Mouse (Mus musculus): ENCODE measurements around the gene Wnt2.

Gene Wnt2

DNA sequence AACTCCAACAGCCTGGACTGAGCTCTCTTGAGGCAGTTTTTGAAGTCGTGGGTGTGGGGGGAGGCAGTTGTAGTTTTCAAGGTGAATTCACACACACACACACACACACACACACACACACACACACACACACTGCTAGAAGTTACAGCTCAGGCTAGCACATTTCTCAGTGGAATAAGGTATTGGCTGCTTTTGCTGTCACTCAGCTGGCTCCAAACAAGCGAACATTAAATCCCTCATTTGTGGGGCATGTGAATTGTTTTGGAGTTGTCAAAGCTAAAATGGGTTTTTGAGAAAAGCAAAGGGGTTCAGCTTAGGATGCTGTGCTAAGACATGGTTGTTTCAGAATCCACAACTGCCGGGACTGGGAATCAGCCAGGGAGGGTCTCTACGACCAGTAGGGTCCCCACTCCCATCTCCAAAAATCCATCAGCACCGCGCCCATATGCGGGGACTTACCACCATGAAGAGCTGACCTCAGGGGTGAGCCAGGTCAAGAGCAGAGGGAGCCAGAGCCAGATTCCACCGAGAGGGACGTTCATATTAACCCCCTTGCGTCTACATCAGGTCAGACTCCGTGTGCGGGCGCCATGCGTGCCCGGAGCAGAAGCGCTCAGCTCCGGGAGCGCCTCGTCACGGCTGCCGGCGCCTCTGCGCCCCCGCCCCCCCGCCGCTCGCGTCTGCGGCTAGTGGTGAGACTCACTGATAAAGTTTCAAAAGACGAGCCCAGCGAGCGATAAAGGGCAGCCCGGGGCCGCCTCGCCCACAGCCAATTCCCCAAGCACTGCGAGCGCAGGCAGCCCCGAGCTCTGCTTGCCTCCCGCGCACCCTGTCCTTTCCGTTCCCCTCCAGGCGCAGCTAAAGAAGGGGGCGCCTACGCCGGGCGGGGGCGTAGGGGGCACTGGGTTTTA, at the start of gene Wnt2:
Gene Wnt2, minus strand, starts transcription at position 840 of the 911 bp plus-strand sequence.
- TF ChIP-seq GATA4 (IDR thresholded peaks at IDR 0.05; ENCODE audit: insufficient replicate concordance, low read length) = peak; percentile 87; the same call in 1 of the 2 replicates

DNA sequence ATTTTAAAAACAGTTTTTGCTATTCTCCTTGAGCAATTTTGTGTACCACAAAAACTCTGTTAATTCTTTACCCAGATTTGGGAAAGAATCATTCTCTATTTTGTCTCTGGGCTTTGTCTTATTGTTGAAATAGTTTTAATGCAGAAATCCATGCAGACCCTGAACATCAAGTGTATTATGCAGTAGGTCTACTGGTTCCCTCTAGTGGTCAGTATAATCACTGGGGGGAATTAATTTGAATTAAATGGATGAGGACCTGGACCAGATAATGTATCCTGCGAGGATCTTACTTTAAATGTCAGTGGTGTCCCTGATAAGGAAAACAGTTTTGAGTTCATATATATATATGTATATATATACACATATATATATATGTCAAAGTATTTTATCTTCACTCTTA, 48.2 kb upstream of the Wnt2 start:
- no peak for TF ChIP-seq GATA4 (IDR thresholded peaks at IDR 0.05; ENCODE audit: insufficient replicate concordance, low read length)

GRCm38 (mm10) chr6:18076986-18077385, 46.6 kb upstream of the Wnt2 start:
- no peak for TF ChIP-seq GATA4 (IDR thresholded peaks at IDR 0.05; ENCODE audit: insufficient replicate concordance, low read length)

GRCm38 (mm10) chr6:18076577-18076976, 46.2 kb upstream of the Wnt2 start:
- 0 out of 2 replicates have a peak, but pooled peaks have one; percentile 23 for TF ChIP-seq GATA4 (IDR thresholded peaks at IDR 0.05; ENCODE audit: insufficient replicate concordance, low read length)

- TF ChIP-seq GATA4 (IDR thresholded peaks at IDR 0.05; ENCODE audit: insufficient replicate concordance, low read length) = no peak
These were observed 27.5 kb upstream of the Wnt2 start for GRCm38 (mm10) chr6:18057899-18058298.

GRCm38 (mm10) chr6:18051702-18052101, 21.3 kb upstream of the Wnt2 start:
- no peak for TF ChIP-seq GATA4 (IDR thresholded peaks at IDR 0.05; ENCODE audit: insufficient replicate concordance, low read length)

DNA sequence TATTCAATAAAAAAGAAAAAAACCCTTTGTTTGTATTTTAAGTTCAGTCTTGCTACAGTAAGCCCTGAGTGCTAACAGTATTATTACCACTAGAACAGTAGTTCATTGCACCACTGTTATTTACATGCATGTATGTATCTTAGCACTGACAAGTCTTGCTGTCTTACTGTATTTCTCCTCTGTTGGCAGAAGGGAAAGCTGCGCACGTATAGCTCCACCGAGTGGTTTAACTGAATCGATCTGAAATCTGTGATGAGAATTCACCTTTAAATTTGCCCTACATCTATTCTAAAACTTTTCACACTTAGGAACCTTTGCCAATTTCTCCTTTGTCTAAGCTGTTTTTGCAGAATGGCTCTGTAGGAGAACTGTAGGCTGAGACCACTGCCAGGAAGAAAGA, 13.9 kb upstream of the Wnt2 start:
- no peak for TF ChIP-seq GATA4 (IDR thresholded peaks at IDR 0.05; ENCODE audit: insufficient replicate concordance, low read length)

GRCm38 (mm10) chr6:18043172-18043571, 12.8 kb upstream of the Wnt2 start:
- no peak for TF ChIP-seq GATA4 (IDR thresholded peaks at IDR 0.05; ENCODE audit: insufficient replicate concordance, low read length)

DNA sequence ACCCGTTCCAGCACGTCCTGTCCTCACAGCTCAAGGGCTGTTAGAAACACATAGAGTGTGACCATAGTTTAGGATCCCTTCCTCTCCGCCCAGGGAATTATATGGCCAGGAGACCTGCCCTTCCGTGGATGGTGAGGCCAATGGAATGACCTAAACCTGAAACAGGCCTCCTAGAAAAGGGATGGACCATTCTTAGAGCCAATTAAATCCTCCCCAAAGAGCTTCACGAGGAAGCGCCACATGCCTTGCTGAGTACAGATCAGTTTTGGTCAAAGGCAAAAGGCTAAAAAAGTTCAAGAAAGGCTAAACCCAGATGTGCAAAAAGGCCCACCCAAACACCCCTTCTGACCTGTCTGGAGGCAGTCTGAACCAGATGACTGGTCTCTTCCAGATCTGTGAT, 1.9 kb upstream of the Wnt2 start:
- no peak for TF ChIP-seq GATA4 (IDR thresholded peaks at IDR 0.05; ENCODE audit: insufficient replicate concordance, low read length)

DNA sequence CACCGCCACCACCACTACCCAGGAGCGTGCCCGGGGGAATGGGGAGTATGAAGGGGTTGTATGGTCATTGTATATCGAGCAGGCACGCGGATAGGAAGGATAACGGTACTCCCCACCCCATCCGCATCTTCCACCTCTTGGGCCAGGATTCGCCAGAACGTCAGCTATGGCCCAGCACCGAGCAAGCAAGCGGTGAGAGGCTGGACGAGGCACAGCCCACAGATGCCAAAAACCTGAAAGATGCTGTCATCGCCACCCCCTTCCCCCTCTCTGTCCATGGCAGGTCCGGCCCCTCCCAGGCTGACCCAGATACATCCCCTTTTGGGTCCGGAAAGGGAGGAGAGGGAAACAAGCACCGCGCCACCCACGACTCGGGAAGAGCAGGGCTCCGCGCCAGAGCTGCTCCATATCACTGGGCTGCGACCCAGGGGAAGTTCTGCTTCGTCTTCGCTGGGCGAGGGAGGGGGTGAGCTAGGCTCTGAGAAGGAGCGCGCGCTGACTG, 1.2 kb upstream of the Wnt2 start:
- TF ChIP-seq GATA4 (IDR thresholded peaks at IDR 0.05; ENCODE audit: insufficient replicate concordance, low read length) = peak; percentile 85; the same call in 1 of the 2 replicates

DNA sequence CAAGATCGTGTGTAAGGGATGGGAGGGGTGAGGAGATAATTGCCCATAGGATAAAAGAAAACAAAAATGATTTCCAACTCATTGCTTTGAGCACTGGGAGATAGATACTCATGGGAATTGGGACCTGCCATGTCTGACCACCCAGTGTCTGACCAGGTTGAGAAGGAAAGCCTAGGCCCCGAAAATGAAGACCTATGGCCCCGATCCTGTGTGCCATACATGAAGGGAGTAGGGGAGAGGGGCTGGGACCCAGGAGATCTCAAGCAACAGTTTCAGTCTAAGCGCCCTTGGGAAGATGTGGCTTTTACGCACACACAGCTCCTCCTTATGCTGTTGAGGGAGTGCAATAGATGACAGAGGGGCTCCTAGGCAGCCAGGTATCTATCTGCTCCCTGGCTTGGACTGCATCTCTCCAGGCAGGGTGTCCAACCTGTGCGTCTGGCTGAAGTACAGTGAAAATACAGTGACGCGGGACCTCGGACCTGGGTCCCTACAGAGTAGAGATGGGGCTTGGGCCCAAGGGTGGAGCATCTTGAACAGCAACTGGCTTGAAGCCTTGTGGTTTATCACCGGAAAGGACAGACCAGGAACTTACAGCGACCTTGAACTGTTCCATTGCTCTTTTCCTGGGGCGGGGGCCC, 603 bp upstream of the Wnt2 start:
- TF ChIP-seq GATA4 (IDR thresholded peaks at IDR 0.05; ENCODE audit: insufficient replicate concordance, low read length) = no peak

GRCm38 (mm10) chr6:18024133-18024794, 6.1 kb downstream of the Wnt2 start:
- TF ChIP-seq GATA4 (IDR thresholded peaks at IDR 0.05; ENCODE audit: insufficient replicate concordance, low read length) = no peak

- TF ChIP-seq GATA4 (IDR thresholded peaks at IDR 0.05; ENCODE audit: insufficient replicate concordance, low read length) = no peak
These were observed 17.0 kb downstream of the Wnt2 start for GRCm38 (mm10) chr6:18013346-18013745.

- no peak for TF ChIP-seq GATA4 (IDR thresholded peaks at IDR 0.05; ENCODE audit: insufficient replicate concordance, low read length)
These were observed 23.0 kb downstream of the Wnt2 start for GRCm38 (mm10) chr6:18007356-18007755.

DNA sequence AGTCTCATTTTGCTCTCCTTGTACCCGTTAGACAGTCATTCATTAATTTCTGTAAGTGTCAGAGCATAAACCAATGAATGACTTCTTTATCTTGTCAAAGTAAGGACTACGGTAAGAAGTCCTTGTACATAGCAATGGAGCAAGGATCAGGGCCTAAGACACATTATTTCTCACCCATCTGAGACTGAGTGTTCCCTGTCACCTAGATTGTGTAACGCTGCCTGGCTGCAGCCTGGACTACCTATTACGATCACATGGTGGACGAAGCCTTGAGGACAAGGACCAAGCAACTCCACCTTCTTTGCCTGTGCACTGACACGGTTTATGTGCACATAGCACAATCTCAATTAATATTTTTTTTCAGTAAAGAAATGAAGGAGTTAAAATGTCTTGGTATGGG, 28.3 kb downstream of the Wnt2 start:
- TF ChIP-seq GATA4 (IDR thresholded peaks at IDR 0.05; ENCODE audit: insufficient replicate concordance, low read length) = no peak

Measured in liver, adult (tissue).